Mouse (Mus musculus) ES-E14 (cell line): ENCODE data around the gene Tacc2. TPM values are rescaled to one million over a fixed set of nuclear protein-coding genes. Genes with fewer than 3 reads are reported as not detected.

Experiments
- DNase-seq: peaks from one replicate; pipeline ENCODE4 v3.0.0-alpha.2; 2013; ENCODE audit warnings: low read depth, low spot score
- H3K27ac ChIP-seq: 2 replicates; pipeline ENCODE4 v1.5.1; 2012; ENCODE audit warnings: low read depth, mild to moderate bottlenecking, low read length, moderate library complexity, mixed read lengths; ENCODE audit not compliant: poor library complexity, insufficient read depth, severe bottlenecking
- H3K36me3 ChIP-seq: 2 replicates; pipeline ENCODE4 v1.6.1; 2012; ENCODE audit warnings: mild to moderate bottlenecking, low read length, moderate library complexity, mixed read lengths; ENCODE audit not compliant: control insufficient read depth, poor library complexity, insufficient read depth, severe bottlenecking
- H3K4me1 ChIP-seq, 2 experiments: fragments of 150-350 bp in 1 of 2; sonication (generic) in 1 of 2; 2 replicates each; pipeline ENCODE4 v1.6.1; 2012; ENCODE audit warnings: low read length in 2 of 2, mild to moderate bottlenecking in 1 of 2, mixed read lengths in 1 of 2; ENCODE audit not compliant: control insufficient read depth in 2 of 2, insufficient read depth in 2 of 2, poor library complexity in 1 of 2
- H3K4me3 ChIP-seq, 2 experiments: fragments of 150-350 bp in 1 of 2; sonication (generic) in 1 of 2; 2 replicates each; pipeline ENCODE4 v1.5.1; 2012; ENCODE audit warnings: low read length in 2 of 2, low read depth in 1 of 2, mild to moderate bottlenecking in 1 of 2, mixed read lengths in 1 of 2; ENCODE audit not compliant: insufficient read depth in 1 of 2, poor library complexity in 1 of 2, severe bottlenecking in 1 of 2
- H3K9ac ChIP-seq: 2 replicates; pipeline ENCODE4 v1.6.1; 2012; ENCODE audit warnings: low read depth, mild to moderate bottlenecking, low read length, mixed read lengths; ENCODE audit not compliant: poor library complexity, insufficient read depth, severe bottlenecking
- H3K9me3 ChIP-seq: fragments of 150-350 bp; sonication (generic); 2 replicates; pipeline ENCODE4 v1.6.1; 2012; ENCODE audit warnings: low read depth, mild to moderate bottlenecking, low read length; ENCODE audit not compliant: control insufficient read depth, insufficient read depth
- CHD2 ChIP-seq: IDR thresholded peaks from 2 replicates; pipeline ENCODE4 v1.6.1; 2014; ENCODE audit warnings: mild to moderate bottlenecking, low read depth, low read length, inconsistent platforms
- HCFC1 ChIP-seq: IDR thresholded peaks from 2 replicates; pipeline ENCODE4 v1.6.1; 2012; ENCODE audit warnings: low read length, inconsistent platforms, borderline replicate concordance; ENCODE audit not compliant: insufficient read depth
- MAFK ChIP-seq: IDR thresholded peaks from 2 replicates; pipeline ENCODE4 v1.6.1; 2014; ENCODE audit warnings: mild to moderate bottlenecking, low read depth, low read length, inconsistent platforms; ENCODE audit not compliant: insufficient read depth
- ZC3H11A ChIP-seq: IDR thresholded peaks from 2 replicates; pipeline ENCODE4 v1.6.1; 2012; ENCODE audit warnings: low read depth, mild to moderate bottlenecking, inconsistent platforms, low read length, borderline replicate concordance
- ZNF384 ChIP-seq: IDR thresholded peaks from 2 replicates; pipeline ENCODE4 v1.6.1; 2012; ENCODE audit warnings: low read depth, low read length, inconsistent platforms
- in situ Hi-C, 2 experiments: fragments of 600-800 bp; cut with MboI; formaldehyde crosslinking; loops; one replicate each; pipeline ENCODE4 v1.15.1; 2025; ENCODE audit warnings: low sequenced_read_pairs in 2 of 2, inconsistent platforms in 1 of 2; ENCODE audit not compliant: unreplicated experiment in 2 of 2
- total RNA-seq: library from RNA; depleted of rRNA; stranded (reverse); fragments of 300-350 nt; gene quantifications from 2 replicates; pipeline ENCODE4 v1.2.3, GENCODE M21; 2012

Tacc2 gene
- total RNA-seq, 1 experiment = 23.2 TPM

- Histone ChIP-seq H3K27ac (no peak overlapping the region), H3K9me3 (no peaks in the 10 kb centered on the region), H3K36me3 (no peaks in the 10 kb centered on the region), H3K4me3 (0 out of 4 replicates have a peak overlapping the region, but pooled peaks of 1 of the 2 experiments have one; percentile 9), H3K4me1 (peaks cover 3 to 4% of the 10 kb centered on the region in 2 experiments; a peak in 2 of 4 replicates), H3K9ac (peak overlapping the region; percentile 16; the same call in 1 of the 2 replicates)
- no peak for TF ChIP-seq CHD2
- TF ChIP-seq HCFC1 = no peak
- TF ChIP-seq ZC3H11A = no peak
- no peak for TF ChIP-seq ZNF384
- no peak for TF ChIP-seq MAFK
- in situ Hi-C loops = no loop called here
- no peak for DNase-seq
These were observed 54.5 kb downstream of the Tacc2 start for GRCm38 (mm10) chr7:130631553-130632378.

GRCm38 (mm10) chr7:130632379-130632732, 55.1 kb downstream of the Tacc2 start:
- Histone ChIP-seq H3K27ac (no peak overlapping the region), H3K4me1 (peaks cover 3 to 4% of the 10 kb centered on the region in 2 experiments; a peak in 2 of 4 replicates), H3K36me3 (no peaks in the 10 kb centered on the region), H3K9ac (no peak overlapping the region), H3K4me3 (0 out of 4 replicates have a peak overlapping the region, but pooled peaks of 1 of the 2 experiments have one; percentile 9), H3K9me3 (no peaks in the 10 kb centered on the region)
- no peak for DNase-seq
- TF ChIP-seq ZC3H11A (no peak), ZNF384 (no peak), HCFC1 (no peak), MAFK (no peak), CHD2 (no peak)
- in situ Hi-C loops = no loop called here

- no peak for DNase-seq
- no peak overlapping the region for H3K27ac ChIP-seq
- TF ChIP-seq ZC3H11A = no peak
- no peak for TF ChIP-seq HCFC1
- TF ChIP-seq CHD2 = no peak
- TF ChIP-seq MAFK = no peak
- TF ChIP-seq ZNF384 = no peak
- no peaks in the 10 kb centered on the region for H3K36me3 ChIP-seq
- no peaks in the 10 kb centered on the region for H3K9me3 ChIP-seq
- in situ Hi-C loops = no loop called here
- no peak overlapping the region for H3K4me3 ChIP-seq
- no peak overlapping the region for H3K9ac ChIP-seq
- peaks cover 3 to 4% of the 10 kb centered on the region in 2 experiments; a peak in 2 of 4 replicates for H3K4me1 ChIP-seq
These were observed 57.1 kb downstream of the Tacc2 start for GRCm38 (mm10) chr7:130634259-130634871.

GRCm38 (mm10) chr7:130635212-130635611, 58.0 kb downstream of the Tacc2 start:
- DNase-seq = no peak
- Histone ChIP-seq H3K4me3 (no peak overlapping the region), H3K9me3 (no peaks in the 10 kb centered on the region), H3K27ac (no peak overlapping the region), H3K4me1 (peaks cover 3 to 4% of the 10 kb centered on the region in 2 experiments; a peak in 2 of 4 replicates), H3K36me3 (no peaks in the 10 kb centered on the region), H3K9ac (no peak overlapping the region)
- in situ Hi-C loops = no loop called here
- no peak for TF ChIP-seq HCFC1
- no peak for TF ChIP-seq MAFK
- TF ChIP-seq ZNF384 = no peak
- TF ChIP-seq ZC3H11A = no peak
- TF ChIP-seq CHD2 = no peak
